Mouse (Mus musculus): ENCODE results near the gene Prkaca. TPM values are rescaled to one million over a fixed set of nuclear protein-coding genes. Genes with fewer than 3 reads are reported as not detected.
A peak's percentile ranks its signal among the peaks of the same experiment; 100 is the strongest.

Prkaca gene
- polyA plus RNA-seq, 1 experiment from 2014 or later, result 197 TPM

DNA sequence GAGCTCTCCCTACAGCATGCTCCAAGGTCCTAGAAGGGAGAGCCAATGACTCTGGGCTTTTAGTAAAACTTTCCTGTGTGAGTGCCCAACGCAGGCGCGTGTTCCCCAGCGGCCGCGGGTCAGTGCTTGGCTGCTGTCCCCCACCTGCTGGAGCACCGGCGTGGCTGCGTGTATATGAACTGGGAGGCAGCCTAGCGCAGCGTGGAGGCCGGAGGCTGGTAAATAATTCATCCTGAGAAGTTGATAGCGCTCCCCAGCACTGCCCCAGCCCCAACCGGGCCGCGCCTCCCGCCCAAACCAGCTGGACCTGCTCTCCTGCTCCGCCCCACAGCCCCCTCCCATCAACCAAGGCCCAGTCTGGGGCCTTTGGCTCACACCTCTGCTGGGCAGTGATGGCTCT is 48.3 kb downstream of the Prkaca start, which contains the start of gene Palm3:
Palm3 (plus strand) TSS at position 376 of the 400 bp plus-strand sequence.
- H3K27ac ChIP-seq (replicated peaks), result no peak within 1 kb of the TSS
- peaks cover 45% of the 10 kb centered on the region for H3K4me1 ChIP-seq
- H3K9ac ChIP-seq, result 0 out of 2 replicates have a peak within 1 kb of the TSS, but pooled peaks have one; percentile 30
- H3K36me3 ChIP-seq, result no peaks in the 10 kb centered on the region
- peak within 1 kb of the TSS; percentile 48 for H3K4me2 ChIP-seq
- H3K27me3 ChIP-seq (replicated peaks), result peaks cover 57% of the 10 kb centered on the region
- WGBS, result 12% methylated on average over 18 of the region's 18 CpGs
- no peak for ATAC-seq (ENCODE audit: extremely low read depth, insufficient number of reproducible peaks, low FRiP score, low TSS enrichment)
- H3K9me3 ChIP-seq, result peaks cover 2% of the 10 kb centered on the region; the same call in 1 of the 2 replicates
- H3K4me3 ChIP-seq, result 0 out of 2 replicates have a peak within 1 kb of the TSS, but pooled peaks have one; percentile 0

DNA sequence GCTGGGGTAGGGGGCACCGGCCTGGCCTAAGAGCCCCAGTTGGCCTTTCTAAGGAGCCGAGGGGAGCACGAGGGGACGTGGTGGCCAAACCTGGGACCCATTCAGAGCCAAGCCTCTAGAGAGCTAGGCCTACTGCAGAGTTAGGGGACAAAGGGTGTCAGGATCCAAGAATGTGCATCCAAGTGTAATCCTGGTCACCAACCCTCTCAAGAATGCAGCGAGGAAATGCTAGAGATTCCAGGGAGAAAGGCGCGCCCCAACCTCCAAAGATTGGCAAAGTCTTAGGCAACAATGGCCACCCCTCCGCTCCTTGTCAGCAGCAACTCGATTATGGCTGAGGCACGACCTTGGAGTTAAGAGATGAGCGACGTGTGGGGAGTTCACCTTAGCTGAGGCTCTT is 48.8 kb downstream of the Prkaca start:
- 0 out of 2 replicates have a peak overlapping the region, but pooled peaks have one; percentile 0 for H3K4me3 ChIP-seq
- peaks cover 62% of the 10 kb centered on the region for H3K27me3 ChIP-seq (replicated peaks)
- H3K4me2 ChIP-seq, result peak overlapping the region; percentile 48
- ATAC-seq (ENCODE audit: extremely low read depth, insufficient number of reproducible peaks, low FRiP score, low TSS enrichment), result no peak
- H3K9ac ChIP-seq, result 0 out of 2 replicates have a peak overlapping the region, but pooled peaks have one; percentile 30
- H3K27ac ChIP-seq (replicated peaks), result no peak overlapping the region
- H3K9me3 ChIP-seq, result no peaks in the 10 kb centered on the region
- peaks cover 50% of the 10 kb centered on the region for H3K4me1 ChIP-seq
- 35% methylated on average over 11 of the region's 12 CpGs for WGBS
- no peaks in the 10 kb centered on the region for H3K36me3 ChIP-seq

DNA sequence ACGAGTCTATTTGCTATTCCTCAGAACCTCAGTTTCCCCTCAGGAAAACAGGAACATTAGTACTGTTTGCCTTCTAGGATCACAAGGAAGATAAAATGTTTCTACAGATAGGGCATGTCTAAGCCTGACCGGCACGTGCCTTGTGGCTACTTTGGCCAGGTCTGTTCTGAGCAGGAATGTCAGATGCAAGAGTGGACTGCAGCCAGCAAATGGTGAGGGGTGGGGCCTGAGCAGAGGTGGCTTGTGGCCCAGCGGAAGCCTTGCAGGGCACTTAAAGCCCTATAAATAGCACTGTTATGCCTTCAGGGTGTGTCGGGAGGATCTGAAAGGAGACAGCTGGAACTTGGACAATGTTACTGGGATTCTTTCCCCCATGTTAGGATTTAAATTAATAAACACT is 50.3 kb downstream of the Prkaca start:
- no peaks in the 10 kb centered on the region for H3K9me3 ChIP-seq
- H3K4me2 ChIP-seq, result peak overlapping the region; percentile 43
- H3K27ac ChIP-seq (replicated peaks), result peak overlapping the region; percentile 80
- peaks cover 50% of the 10 kb centered on the region for H3K4me1 ChIP-seq
- no peaks in the 10 kb centered on the region for H3K36me3 ChIP-seq
- H3K4me3 ChIP-seq, result no peak overlapping the region
- WGBS, result 9% methylated on average over 5 of the region's 5 CpGs
- peak; percentile 41; the same call in 1 of the 2 replicates for ATAC-seq (ENCODE audit: extremely low read depth, insufficient number of reproducible peaks, low FRiP score, low TSS enrichment)
- H3K9ac ChIP-seq, result no peak overlapping the region
- peaks cover 72% of the 10 kb centered on the region for H3K27me3 ChIP-seq (replicated peaks)

DNA sequence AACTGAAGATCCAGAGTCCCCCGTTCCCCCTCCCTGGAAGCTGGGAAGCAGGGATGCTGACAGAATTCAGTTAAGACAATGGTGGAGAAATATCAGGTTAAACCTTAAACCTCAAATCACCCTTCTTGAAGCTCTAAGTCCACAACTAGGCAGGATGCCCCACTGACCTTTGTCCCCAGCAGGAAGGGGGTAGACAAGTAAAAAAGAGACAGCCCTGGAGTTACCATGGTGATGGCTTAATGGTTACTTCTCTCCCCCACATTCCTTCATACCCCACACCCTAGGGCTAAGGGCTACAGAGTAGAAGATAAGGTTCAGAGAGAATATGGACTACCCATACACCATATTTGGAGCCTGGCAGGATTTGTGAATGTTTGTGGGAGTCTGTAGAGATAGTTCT is 50.8 kb downstream of the Prkaca start:
- no peak overlapping the region for H3K9ac ChIP-seq

DNA sequence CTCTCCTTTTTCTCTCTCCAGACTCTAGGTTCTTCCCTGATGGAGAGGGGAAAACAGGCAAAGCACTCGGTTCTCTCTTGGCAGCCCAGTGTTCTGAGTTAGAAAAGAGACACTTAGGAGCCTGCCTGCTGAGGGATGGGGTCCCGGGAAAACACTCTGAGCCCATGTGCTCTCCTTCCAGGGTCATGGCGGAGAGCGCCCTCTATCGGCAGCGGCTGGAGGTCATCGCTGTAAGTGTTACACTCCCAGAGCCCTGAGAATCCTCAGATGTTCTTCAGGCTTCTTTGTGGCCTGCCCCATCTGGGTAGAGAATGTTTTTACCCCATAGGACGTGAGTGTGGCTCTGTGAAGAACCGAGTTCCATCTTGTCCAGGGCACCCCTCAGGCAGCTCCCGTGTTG is 51.4 kb downstream of the Prkaca start:
- peaks cover 50% of the 10 kb centered on the region for H3K4me1 ChIP-seq

More for the DNA sequence above, 50.8 kb downstream of the Prkaca start:
- WGBS, result 40% methylated on average over 1 of the region's 1 CpGs
- peaks cover 74% of the 10 kb centered on the region for H3K27me3 ChIP-seq (replicated peaks)
- no peak for ATAC-seq (ENCODE audit: extremely low read depth, insufficient number of reproducible peaks, low FRiP score, low TSS enrichment)
- H3K9me3 ChIP-seq, result no peaks in the 10 kb centered on the region
- H3K4me2 ChIP-seq, result peak overlapping the region; percentile 43
- H3K4me3 ChIP-seq, result no peak overlapping the region
- peaks cover 50% of the 10 kb centered on the region for H3K4me1 ChIP-seq
- H3K36me3 ChIP-seq, result no peaks in the 10 kb centered on the region
- H3K27ac ChIP-seq (replicated peaks), result peak overlapping the region; percentile 80

DNA sequence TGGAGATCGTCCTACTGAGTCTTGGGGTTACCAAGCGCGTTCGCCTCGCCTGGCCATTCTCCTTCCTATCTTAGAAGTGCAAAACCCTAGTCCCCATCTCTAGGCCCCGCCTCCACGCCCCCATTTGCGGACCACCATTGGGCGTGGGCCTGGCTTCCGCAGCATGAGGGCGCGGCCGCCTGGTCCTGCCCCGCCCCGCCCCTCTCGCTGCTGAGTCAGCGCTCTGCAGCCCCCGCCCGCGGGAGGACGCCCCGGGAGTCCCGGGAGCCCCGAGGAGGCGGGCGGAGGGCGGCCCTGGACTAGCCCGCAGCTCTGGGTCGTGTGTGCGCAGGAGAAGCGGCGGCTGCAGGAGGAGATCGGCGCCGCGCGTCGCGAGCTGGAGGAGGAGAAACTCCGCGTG is 53.1 kb downstream of the Prkaca start:
- no peaks in the 10 kb centered on the region for H3K9me3 ChIP-seq
- H3K36me3 ChIP-seq, result peaks cover 5% of the 10 kb centered on the region; the same call in 1 of the 2 replicates
- H3K4me2 ChIP-seq, result peak overlapping the region; percentile 81
- WGBS, result 1% methylated on average over 41 of the region's 41 CpGs
- peak overlapping the region; percentile 73 for H3K9ac ChIP-seq
- peak; percentile 25; the same call in 1 of the 2 replicates for ATAC-seq (ENCODE audit: extremely low read depth, insufficient number of reproducible peaks, low FRiP score, low TSS enrichment)
- H3K27me3 ChIP-seq (replicated peaks), result peaks cover 63% of the 10 kb centered on the region
- no peak overlapping the region for H3K27ac ChIP-seq (replicated peaks)
- peaks cover 48% of the 10 kb centered on the region for H3K4me1 ChIP-seq
- peak overlapping the region; percentile 56 for H3K4me3 ChIP-seq

More for the DNA sequence above, 51.4 kb downstream of the Prkaca start:
- no peak overlapping the region for H3K9ac ChIP-seq
- H3K27me3 ChIP-seq (replicated peaks), result peaks cover 75% of the 10 kb centered on the region
- H3K27ac ChIP-seq (replicated peaks), result no peak overlapping the region; the same call in 1 of the 2 replicates
- no peaks in the 10 kb centered on the region for H3K36me3 ChIP-seq
- ATAC-seq (ENCODE audit: extremely low read depth, insufficient number of reproducible peaks, low FRiP score, low TSS enrichment), result no peak
- H3K9me3 ChIP-seq, result no peaks in the 10 kb centered on the region
- H3K4me2 ChIP-seq, result no peak overlapping the region
- H3K4me3 ChIP-seq, result no peak overlapping the region
- whole genome bisulfite sequencing, result 14% methylated on average over 10 of the region's 10 CpGs

DNA sequence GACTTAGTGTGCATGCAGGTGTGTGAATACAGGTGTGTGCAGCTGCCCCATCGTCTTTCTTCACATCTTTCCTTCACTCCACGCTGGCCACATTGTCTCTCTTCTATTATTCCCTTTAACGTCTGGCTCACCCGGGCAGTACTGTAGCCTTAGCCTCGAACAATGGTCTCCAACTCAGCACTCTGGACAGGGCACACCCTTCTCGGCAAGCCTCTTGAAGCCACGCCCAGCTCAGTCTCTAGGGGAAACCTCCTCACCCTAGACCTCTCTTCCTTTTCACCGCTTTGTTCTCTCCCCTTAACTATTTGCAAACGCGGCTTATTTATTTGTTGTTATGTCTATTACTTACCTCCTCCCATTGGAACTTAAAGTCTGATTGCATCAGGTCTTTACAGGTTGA is 54.7 kb downstream of the Prkaca start:
- Histone ChIP-seq H3K4me1 (peaks cover 32% of the 10 kb centered on the region), H3K36me3 (peaks cover 15% of the 10 kb centered on the region), H3K4me3 (no peak overlapping the region), H3K9ac (no peak overlapping the region), H3K4me2 (no peak overlapping the region), H3K27me3 (replicated peaks) (peaks cover 48% of the 10 kb centered on the region), H3K27ac (replicated peaks) (no peak overlapping the region), H3K9me3 (no peaks in the 10 kb centered on the region)
- no peak for ATAC-seq (ENCODE audit: extremely low read depth, insufficient number of reproducible peaks, low FRiP score, low TSS enrichment)
- WGBS, result 14% methylated on average over 10 of the region's 10 CpGs

DNA sequence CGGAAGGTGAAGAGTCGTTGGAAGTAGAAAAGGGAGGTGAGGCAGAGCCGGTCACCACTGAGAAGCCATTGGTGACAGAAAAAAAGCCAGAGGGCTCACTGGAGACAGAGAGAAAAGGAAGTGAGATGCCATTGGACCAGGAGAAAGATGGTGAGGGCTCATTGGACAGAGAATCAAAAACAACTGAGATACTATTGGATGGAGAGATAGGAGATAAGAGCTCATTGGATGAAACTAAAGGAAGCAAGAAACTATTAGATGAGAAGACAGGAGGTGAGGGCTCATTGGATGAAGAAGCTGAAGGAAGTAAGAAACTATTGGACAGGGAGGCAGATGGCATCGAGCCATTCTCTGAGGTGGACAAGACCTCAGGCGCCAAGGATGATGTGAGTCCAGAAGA is 56.5 kb downstream of the Prkaca start:
- Histone ChIP-seq H3K27ac (replicated peaks) (no peak overlapping the region), H3K36me3 (peaks cover 15% of the 10 kb centered on the region), H3K9ac (no peak overlapping the region), H3K27me3 (replicated peaks) (peaks cover 45% of the 10 kb centered on the region), H3K4me3 (no peak overlapping the region), H3K9me3 (no peaks in the 10 kb centered on the region), H3K4me1 (peaks cover 14% of the 10 kb centered on the region), H3K4me2 (no peak overlapping the region)
- WGBS, result 76% methylated on average over 5 of the region's 5 CpGs
- ATAC-seq (ENCODE audit: extremely low read depth, insufficient number of reproducible peaks, low FRiP score, low TSS enrichment), result no peak

DNA sequence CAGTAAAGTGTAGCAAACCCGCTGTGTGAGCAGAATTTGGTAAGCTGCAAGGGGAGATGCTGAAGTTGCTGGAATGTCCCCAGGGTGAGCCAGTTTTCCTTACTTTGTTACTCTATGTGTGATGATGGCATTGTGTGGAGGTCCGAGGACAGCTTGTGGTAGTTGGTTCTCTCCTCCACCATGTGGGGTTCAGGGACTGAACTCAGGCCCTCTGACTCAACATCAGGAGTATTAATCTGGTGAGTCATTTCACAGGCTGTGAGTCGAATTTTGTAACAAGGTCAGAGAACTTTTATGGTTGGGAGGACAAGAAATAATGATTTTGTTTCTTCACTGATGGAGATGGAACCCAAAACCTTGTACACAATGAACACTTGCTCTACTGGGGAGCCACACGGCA is 60.0 kb downstream of the Prkaca start:
- no peaks in the 10 kb centered on the region for H3K4me1 ChIP-seq
- no peak for ATAC-seq (ENCODE audit: extremely low read depth, insufficient number of reproducible peaks, low FRiP score, low TSS enrichment)
- H3K27ac ChIP-seq (replicated peaks), result no peak overlapping the region
- H3K4me3 ChIP-seq, result no peak overlapping the region
- H3K9ac ChIP-seq, result no peak overlapping the region
- H3K4me2 ChIP-seq, result no peak overlapping the region
- H3K9me3 ChIP-seq, result no peaks in the 10 kb centered on the region
- peaks cover 33% of the 10 kb centered on the region for H3K27me3 ChIP-seq (replicated peaks)
- 69% methylated on average over 4 of the region's 4 CpGs for WGBS
- H3K36me3 ChIP-seq, result peaks cover 15% of the 10 kb centered on the region

DNA sequence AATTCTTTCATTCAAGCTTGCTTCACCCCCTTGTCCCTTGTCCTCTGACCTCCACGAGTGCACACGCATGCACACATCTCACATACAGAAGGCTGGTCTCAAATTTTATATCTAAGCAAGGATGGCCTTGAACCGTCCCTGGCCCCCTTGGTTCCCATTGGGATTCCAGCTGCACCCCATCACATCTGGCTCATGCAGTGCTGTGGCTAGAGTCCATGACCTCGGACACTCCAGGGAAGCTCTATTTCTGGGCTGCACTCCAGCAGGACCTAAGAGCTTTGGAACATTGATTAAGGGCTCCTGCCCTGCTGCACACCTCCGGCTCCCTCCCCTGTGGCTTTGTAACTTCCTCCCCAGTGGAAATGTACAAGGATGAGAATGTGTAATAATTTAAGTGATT is 65.2 kb downstream of the Prkaca start:
- ATAC-seq (ENCODE audit: extremely low read depth, insufficient number of reproducible peaks, low FRiP score, low TSS enrichment), result no peak
- WGBS, result 58% methylated on average over 5 of the region's 5 CpGs
- H3K4me3 ChIP-seq, result no peak overlapping the region
- peaks cover 47% of the 10 kb centered on the region for H3K27me3 ChIP-seq (replicated peaks)
- H3K27ac ChIP-seq (replicated peaks), result no peak overlapping the region
- no peak overlapping the region for H3K4me2 ChIP-seq
- H3K9me3 ChIP-seq, result no peaks in the 10 kb centered on the region
- H3K36me3 ChIP-seq, result no peaks in the 10 kb centered on the region
- peaks cover 15% of the 10 kb centered on the region; the same call in 1 of the 2 replicates for H3K4me1 ChIP-seq
- H3K9ac ChIP-seq, result no peak overlapping the region

DNA sequence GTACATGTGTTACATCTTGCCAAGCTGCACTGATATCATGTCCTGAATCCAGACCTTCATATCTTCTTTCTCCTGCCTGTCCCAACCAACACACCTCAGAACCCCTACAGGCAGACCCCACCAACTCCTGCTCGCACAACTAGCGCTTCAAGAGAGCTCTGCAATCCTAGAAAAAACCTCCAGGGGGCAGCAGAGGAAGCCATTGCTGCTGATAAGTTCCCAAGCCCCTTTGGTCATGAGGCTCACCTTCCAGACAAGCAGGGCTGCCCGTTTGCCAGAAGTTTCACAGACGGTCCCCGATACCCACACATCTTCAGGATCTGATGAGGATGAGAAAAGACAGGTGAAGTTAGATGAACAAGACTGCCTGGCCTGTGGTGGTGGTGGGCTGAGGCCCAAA is 66.3 kb downstream of the Prkaca start:
- Histone ChIP-seq H3K9me3 (no peaks in the 10 kb centered on the region), H3K4me1 (peaks cover 15% of the 10 kb centered on the region; the same call in 1 of the 2 replicates), H3K36me3 (no peaks in the 10 kb centered on the region), H3K27ac (replicated peaks) (no peak overlapping the region), H3K27me3 (replicated peaks) (peaks cover 57% of the 10 kb centered on the region), H3K9ac (no peak overlapping the region), H3K4me2 (no peak overlapping the region), H3K4me3 (no peak overlapping the region)
- 7% methylated on average over 5 of the region's 5 CpGs for WGBS
- ATAC-seq (ENCODE audit: extremely low read depth, insufficient number of reproducible peaks, low FRiP score, low TSS enrichment), result no peak
